Mouse (Mus musculus) ovary, postnatal 36 days (tissue): Measurements from ENCODE around the gene Tnfsf13.

Source experiments
- DNase-seq: peaks from one replicate; pipeline ENCODE4 v3.0.0; 2022; ENCODE audit warnings: low spot score, mixed read lengths

The Tnfsf13 gene

DNA sequence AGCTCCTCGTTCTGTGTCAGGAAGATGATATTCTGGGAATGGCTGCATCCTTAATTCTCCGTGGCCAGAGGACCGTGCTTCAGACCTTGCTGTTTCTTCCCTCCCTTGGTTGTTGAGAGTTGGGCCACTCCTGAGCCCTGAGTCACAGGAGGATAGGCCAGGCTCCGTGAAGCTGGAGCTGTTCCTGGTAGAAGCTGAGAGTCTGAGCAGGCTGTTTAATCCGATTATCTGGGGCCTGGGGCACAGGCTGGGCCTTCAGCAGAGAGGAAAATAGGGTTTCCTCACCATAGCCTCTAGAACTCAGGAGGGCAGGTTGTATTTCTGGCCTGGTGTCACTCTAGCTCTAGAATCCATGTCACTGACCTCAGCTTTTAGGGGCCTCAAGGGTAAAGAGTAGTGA lies 32.2 kb downstream of the Tnfsf13 start:
- DNase-seq: no peak

DNA sequence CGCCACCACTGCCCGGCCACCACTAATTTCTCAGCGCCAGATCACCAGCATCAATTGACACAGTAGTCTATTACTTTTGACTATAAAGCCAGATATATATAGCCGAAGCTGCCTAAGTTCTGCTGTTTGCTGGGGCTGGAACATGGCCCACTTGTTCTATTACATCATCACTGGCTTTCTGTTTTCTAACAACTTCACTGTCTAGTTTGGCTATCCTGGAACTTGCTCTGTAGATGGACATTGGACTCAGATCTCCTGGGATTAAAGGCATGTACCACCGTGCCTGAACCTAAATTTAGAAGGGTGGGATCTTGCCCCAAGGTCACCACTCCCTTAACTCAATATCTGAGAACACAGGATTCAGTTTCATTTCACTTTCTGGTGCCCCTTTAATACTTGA lies 39.7 kb downstream of the Tnfsf13 start:
- no peak for DNase-seq

DNA sequence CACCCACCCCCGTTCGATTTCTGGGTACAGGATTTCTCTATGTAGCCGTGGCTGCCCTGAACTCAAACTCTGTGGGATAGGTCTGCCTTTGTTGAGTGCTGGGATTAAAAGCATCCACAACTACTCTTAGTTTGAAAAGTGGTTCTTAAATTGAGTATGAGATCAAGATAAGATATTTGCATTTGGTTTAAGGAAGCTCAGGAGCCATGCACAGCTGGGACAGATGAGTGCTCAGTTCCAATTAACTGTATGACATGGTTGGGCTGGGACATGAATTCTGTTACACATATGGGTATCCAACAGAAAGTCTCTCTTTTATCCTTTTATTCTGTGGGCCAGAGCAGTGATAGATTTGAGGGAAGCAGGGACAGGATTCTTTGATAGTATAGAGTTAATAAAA lies 50.1 kb downstream of the Tnfsf13 start:
- DNase-seq: no peak

DNA sequence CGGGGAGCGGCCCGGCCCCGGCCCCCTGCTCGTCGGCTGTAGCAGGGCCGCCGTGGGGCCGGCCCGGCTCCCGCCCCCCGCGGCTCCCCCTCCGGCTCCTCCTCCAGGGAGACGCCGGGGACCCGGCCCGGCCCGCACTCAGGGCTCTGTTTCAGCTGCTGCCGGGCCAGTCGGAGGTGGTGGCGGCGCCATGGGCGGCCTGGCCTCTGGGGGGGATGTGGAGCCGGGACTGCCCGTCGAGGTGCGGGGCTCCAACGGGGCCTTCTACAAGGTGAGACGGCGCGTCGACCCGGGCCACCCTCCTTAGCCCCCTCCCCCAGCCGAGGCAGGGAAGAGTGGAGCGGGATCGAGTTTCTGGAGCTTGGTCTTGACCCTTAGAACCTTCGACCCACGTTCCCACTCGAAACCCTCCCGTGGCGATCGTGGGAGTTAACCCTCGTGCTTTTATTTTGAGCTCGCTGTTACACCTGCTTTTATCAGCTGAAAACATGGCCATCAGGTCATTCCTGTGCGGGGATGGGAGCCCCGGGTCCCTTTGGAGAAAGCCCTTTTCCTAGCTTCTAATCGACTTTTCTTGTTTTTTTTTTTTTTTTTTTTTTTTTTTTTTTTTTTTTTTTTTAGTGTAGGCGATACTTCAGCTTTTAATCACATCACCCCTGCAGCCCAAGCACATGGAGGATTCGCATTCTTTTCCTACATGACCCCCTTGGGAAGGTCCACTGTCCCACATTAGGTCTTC lies 52.3 kb downstream of the Tnfsf13 start:
- no peak for DNase-seq
